Mouse (Mus musculus): Measurements from ENCODE around the gene Zc3h7b.

Zc3h7b gene

GRCm38 (mm10) chr15:81797861-81798260, 53.0 kb downstream of the Zc3h7b start:
- no peak for DNase-seq (ENCODE audit: low spot score)

GRCm38 (mm10) chr15:81798421-81798820, 53.6 kb downstream of the Zc3h7b start:
- DNase-seq (ENCODE audit: low spot score): no peak

DNA sequence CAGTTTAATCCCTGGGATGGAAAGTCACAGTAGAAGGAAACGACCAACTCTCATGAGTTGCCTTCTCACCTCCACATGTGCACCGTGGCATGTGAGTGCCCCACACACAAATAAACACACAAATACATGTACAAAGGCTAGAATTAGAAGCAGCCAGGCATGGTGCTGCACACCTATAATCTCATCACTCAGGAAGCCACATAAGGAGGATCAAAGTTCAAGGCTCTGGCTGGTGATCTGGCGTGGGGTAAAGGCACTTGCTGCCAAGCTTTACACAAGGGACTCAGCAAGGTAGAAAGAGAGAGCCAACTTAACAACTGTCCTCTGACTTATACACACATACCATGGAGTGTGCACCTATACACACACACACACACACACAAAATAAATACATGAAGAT, 55.5 kb downstream of the Zc3h7b start:
- DNase-seq (ENCODE audit: low spot score): no peak

GRCm38 (mm10) chr15:81802001-81802890, 57.4 kb downstream of the Zc3h7b start, which contains the start of gene Tef:
Tef (plus strand) TSS chr15:81802421.
- DNase-seq (ENCODE audit: low spot score): peak; percentile 85

- DNase-seq (ENCODE audit: low spot score): no peak
Measured at GRCm38 (mm10) chr15:81802941-81803351, 58.1 kb downstream of the Zc3h7b start.

GRCm38 (mm10) chr15:81803425-81803951, 58.6 kb downstream of the Zc3h7b start:
- no peak for DNase-seq (ENCODE audit: low spot score)

GRCm38 (mm10) chr15:81804172-81804571, 59.3 kb downstream of the Zc3h7b start:
- no peak for DNase-seq (ENCODE audit: low spot score)

- DNase-seq (ENCODE audit: low spot score): no peak
Measured at GRCm38 (mm10) chr15:81804883-81805282, 60.0 kb downstream of the Zc3h7b start.

GRCm38 (mm10) chr15:81805624-81806023, 60.8 kb downstream of the Zc3h7b start:
- no peak for DNase-seq (ENCODE audit: low spot score)

DNA sequence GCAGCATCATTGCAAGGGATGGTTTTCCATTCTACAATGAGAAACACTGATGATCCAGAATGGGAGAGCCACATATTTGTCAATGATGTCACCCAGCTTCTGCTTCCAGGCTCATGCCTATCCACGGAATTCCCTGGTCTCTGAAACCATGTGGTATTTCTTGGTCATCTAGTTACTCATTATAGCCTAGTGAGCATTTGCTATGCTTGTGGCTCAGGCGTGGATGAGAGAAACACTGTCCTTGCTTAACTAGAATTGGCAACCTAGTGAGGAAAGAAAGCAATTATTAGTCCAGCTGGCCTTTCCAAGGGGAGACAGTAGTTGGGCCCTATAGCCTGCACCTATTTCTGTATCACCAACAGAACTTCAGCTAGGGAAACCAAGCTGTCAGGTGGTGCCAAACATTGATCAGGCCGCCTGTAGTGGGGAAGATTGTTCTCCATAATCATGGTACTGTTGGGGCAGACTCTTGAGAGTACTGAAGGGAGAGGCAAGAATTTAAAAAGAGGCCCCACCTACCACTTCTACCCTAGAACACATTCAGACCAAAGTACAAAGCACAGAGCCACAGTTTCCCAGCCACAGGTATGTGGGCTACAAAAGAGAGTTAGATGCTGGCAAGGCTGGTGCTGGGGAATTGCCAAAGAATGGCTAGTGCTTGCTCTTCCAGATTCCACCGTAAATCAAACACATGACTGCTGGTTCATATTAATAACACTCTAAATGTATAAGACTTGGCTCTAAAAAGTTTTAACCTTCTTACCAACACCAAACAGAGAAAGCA, 62.0 kb downstream of the Zc3h7b start:
- DNase-seq (ENCODE audit: low spot score): no peak

DNA sequence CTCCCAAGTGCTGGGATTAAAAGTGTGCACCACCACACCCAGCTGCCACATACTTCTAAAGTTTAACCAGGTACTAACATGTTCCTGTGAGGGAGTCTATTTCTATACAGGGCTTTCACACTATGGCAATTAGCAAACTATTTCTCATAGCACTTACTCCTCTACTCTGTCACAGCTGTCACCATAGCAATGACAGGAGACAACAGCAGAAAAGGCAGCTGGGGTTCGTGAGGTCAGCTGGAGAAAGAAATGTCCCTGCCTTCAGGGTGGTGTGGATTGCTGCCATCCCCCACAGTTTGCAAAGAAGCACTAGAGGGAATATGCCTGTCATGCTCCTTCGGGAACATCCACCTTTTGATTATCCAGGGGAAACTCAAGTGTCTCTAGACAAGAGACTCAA, 63.9 kb downstream of the Zc3h7b start:
- no peak for DNase-seq (ENCODE audit: low spot score)

GRCm38 (mm10) chr15:81809550-81809949, 64.7 kb downstream of the Zc3h7b start:
- no peak for DNase-seq (ENCODE audit: low spot score)

GRCm38 (mm10) chr15:81810150-81810549, 65.3 kb downstream of the Zc3h7b start:
- peak; percentile 25 for DNase-seq (ENCODE audit: low spot score)

DNA sequence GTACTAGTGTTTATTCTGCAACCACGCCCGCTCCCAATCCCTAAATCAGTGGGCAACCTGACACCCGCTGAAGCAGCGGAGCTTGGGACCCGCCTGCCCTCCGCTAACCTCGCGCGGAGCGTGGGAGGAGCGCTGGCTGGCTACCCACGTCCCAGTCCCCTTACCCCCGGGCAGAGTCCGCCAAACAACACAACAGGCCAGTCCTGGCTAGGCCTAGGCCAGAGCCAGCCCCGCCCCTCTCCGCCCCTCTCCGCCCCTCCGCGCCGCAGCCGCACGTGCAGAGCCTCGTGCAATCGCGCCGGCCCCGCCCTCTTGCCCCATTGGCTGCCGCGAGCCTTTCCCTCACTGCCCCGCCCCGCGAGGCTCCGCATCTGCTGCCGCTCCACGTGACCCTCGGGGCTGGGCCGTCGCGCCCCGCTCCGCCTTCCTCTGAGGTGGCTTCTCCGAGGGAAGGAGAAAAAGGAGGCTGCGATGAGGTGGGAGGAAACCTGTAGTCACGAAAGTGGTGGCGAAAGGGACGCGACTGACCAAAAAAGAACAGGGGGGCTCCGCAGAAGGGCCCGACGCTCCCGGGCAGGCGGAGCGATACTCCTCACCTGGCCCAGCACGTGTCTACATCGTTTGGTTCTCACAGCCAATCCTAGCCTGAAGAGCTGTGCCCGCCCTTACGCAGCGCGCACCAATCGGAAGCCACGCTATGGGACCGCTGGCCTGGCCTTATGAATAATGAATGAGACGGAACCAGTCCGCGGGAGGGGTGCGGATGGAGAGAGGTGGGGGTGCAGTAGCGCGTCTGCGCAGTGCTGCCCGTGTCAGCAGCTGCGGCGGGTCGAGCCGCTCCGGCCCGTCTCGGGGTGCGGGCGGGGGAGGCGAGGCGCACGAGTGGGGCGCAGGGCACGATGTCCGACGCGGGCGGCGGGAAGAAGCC, 66.1 kb downstream of the Zc3h7b start:
- peak; percentile 96 for DNase-seq (ENCODE audit: low spot score)

DNA sequence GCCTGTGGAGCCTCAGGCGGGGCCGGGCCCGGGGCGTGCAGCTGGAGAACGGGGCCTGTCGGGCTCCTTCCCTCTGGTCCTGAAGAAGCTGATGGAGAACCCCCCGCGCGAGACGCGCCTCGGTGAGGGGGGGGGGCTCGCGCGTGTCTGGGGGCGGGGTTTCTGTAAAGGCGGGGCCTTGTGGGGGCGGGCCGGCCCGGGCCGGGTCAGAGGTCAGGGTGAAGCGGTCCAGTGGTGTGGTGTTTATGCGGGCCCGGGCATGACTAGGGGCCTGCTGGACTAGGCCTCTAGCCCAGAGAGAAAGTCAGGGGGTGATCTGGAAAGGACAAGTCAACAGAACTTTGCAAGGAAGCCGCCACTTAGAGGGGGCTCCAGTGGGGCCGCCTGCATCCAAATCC, 66.7 kb downstream of the Zc3h7b start:
- DNase-seq (ENCODE audit: low spot score): no peak

- no peak for DNase-seq (ENCODE audit: low spot score)
Measured at GRCm38 (mm10) chr15:81812287-81812686, 67.4 kb downstream of the Zc3h7b start.

- no peak for DNase-seq (ENCODE audit: low spot score)
Measured at GRCm38 (mm10) chr15:81812696-81813631, 68.1 kb downstream of the Zc3h7b start.

DNA sequence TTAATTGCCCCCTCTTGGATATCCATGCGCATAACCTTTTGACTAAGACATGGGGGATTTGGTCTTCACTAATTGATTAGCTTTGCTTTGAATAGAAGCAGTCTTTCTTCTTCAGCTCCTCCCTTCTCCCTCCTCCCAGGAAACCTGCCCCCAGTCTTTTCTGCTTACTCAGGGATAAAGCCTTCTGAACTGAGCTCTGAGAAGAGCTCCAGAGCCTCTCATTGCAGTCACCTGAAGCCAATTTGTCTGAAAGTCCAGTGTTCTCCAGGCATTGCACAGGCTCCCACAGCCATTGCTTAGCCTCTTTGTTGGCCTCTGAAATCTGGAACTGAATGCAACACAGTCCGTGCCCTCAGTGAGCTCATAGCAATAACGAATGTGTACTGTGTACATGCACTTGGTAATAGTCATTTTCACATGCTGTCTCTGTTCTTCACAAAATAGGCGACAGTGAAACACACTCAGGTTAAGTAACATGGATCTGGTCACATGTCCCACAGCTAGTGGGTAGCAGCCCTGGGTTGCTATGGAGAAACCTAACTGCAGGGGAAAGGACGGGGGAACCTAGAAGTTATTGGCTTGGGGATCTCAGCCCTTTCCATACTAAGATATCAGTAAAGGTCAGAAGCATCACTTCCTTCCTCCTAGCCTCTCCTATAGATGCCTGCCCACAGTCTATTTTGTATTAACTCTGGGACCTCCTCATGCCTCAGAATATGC, 69.3 kb downstream of the Zc3h7b start:
- no peak for DNase-seq (ENCODE audit: low spot score)

- no peak for DNase-seq (ENCODE audit: low spot score)
Measured at GRCm38 (mm10) chr15:81814716-81815370, 70.0 kb downstream of the Zc3h7b start.

All from spleen, adult 12 weeks (tissue).